Mouse (Mus musculus): ENCODE data around the gene Gstt4.

DNA sequence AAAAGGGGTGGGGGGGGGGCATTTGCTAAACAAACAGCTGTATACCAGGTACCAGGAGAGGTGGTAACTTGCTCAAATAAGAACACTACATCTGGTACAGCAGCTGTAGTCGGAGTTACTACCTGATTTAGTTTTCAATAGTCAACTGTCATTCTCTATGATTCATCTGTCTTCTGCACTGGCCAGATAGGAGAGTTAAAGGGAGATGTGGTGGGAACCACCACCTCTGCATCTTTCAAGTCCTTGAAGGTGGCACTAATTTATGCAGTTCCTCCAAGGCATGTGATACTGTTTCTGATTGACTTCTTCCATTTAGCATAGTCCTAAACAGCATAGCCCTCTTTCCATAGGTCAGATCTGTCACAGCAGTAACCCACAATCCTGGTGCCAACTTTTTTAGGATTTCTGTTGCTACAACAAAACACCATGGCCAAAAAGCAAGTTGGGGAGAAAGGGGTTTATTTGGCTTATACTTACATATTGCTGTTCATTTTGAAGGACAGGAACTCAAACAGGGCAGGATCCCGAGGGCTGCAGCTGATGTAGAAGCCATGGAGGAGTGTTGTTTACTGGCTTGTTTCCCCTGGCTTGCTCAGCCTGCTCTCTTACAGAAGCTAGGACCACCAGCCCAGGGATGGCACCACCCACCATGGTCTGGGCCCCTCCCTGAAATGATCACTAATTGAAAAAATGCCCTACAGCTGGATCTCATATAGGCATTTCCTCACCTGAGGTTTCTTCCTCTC is 7.4 kb upstream of the Gstt4 start:
- TF ChIP-seq GATA1 (IDR thresholded peaks at IDR 0.05; ENCODE audit: borderline replicate concordance, low read length) (no peak), FLI1 (IDR thresholded peaks at IDR 0.05; ENCODE audit: low read length) (no peak)
